Mouse (Mus musculus): Measurements from ENCODE around the gene Jagn1. TPM values are rescaled to one million over a fixed set of nuclear protein-coding genes. Genes with fewer than 3 reads are reported as not detected.

The Jagn1 gene
- polyA plus RNA-seq (2012; ENCODE audit: insufficient read depth, insufficient read length, missing spikeins): 28.4 and 31.5 TPM in 2 replicates

DNA sequence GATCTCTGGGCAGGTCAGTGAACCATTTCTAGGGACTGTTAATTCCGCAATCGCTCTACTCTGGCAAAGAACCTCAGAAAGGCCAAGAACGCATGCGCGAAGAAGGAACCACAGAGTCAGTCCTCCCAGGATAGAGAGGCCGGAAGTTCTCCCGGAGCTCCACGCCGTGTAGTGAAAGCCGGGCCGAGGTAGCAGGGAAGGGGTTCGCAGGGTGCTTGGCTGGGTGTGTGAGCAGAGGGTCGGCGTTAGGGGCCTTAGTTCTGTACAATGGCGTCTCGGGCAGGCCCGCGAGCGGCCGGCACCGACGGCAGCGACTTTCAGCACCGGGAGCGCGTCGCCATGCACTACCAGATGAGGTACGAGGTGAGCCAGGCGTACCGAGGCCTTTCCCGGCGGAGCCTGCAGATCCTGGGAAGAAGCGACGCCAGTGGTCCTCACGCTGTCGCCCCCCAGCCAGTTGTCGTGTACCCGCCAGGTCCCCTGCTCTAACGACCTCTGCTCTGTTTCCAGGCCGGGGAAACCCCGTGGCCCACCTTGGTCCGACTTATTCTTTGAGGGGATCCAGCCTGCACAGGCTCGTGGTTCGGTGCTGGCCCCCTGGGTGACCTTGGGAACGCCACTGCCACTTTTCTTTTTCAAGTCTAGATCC is at the start of gene Jagn1:
Gene Jagn1, plus strand, starts transcription at position 128 of the 649 bp plus-strand sequence.
- peaks cover 10% of the 10 kb centered on the region for H3K4me1 ChIP-seq (ENCODE audit: control insufficient read depth, insufficient read depth, low read length)
- no peak within 1 kb of the TSS for H3K27ac ChIP-seq (ENCODE audit: insufficient read depth, low read depth, low read length)
- 0 out of 2 replicates have a peak, but pooled peaks have one; percentile 55 for TF ChIP-seq POLR2A (IDR thresholded peaks at IDR 0.05; ENCODE audit: borderline replicate concordance, low read depth, low read length)
- no peak for TF ChIP-seq CTCF (IDR thresholded peaks at IDR 0.05; ENCODE audit: low read depth, low read length)
- H3K4me3 ChIP-seq (ENCODE audit: insufficient read depth, low read length): peak within 1 kb of the TSS; percentile 63

DNA sequence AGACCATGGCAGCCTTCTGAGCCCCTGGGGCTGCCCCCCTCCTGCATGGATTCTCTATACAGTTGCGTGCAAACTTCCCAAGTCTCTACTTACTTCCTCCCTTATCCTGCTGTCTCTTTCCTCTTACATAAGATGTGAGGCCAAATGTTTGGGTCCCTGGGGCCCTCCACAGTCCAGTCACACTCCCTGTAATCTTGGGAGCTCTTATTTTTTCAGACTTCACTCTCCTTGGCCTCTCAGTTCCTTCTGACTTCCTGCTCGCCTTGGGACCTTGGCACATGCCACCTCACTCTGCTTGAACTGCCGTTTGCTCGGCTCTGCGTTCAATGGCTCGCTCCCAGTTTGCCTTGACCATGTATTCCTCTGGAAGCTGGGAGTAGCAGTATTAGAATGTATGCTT is 48.4 kb upstream of the Jagn1 start:
- H3K4me1 ChIP-seq (ENCODE audit: control insufficient read depth, insufficient read depth, low read length): no peaks in the 10 kb centered on the region
- H3K4me3 ChIP-seq (ENCODE audit: insufficient read depth, low read length): no peak overlapping the region
- H3K27ac ChIP-seq (ENCODE audit: insufficient read depth, low read depth, low read length): no peak overlapping the region
- no peak for TF ChIP-seq POLR2A (IDR thresholded peaks at IDR 0.05; ENCODE audit: borderline replicate concordance, low read depth, low read length)
- TF ChIP-seq CTCF (IDR thresholded peaks at IDR 0.05; ENCODE audit: low read depth, low read length): no peak

DNA sequence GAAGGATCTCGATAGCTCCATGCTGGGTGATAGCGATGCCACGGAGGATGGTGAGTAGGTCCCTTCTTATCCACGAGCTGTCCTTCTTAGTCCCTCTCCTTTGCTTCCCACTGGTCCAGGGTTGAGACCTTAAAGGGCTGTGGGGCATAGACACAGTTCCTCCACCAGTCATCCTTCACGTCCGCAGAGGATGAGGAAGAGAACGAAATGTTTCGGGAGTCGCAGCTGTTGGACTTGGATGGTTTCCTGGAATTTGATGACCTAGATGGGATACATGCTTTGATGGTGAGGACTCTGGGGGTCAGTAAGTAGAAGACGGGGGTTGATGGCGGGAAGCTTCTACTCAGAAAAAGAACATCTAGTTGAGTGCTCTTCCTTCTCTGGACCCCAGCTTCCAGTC is 47.6 kb upstream of the Jagn1 start:
- Histone ChIP-seq H3K4me3 (ENCODE audit: insufficient read depth, low read length) (no peak overlapping the region), H3K27ac (ENCODE audit: insufficient read depth, low read depth, low read length) (no peak overlapping the region), H3K4me1 (ENCODE audit: control insufficient read depth, insufficient read depth, low read length) (no peaks in the 10 kb centered on the region)
- TF ChIP-seq CTCF (IDR thresholded peaks at IDR 0.05; ENCODE audit: low read depth, low read length) (no peak), POLR2A (IDR thresholded peaks at IDR 0.05; ENCODE audit: borderline replicate concordance, low read depth, low read length) (no peak)

DNA sequence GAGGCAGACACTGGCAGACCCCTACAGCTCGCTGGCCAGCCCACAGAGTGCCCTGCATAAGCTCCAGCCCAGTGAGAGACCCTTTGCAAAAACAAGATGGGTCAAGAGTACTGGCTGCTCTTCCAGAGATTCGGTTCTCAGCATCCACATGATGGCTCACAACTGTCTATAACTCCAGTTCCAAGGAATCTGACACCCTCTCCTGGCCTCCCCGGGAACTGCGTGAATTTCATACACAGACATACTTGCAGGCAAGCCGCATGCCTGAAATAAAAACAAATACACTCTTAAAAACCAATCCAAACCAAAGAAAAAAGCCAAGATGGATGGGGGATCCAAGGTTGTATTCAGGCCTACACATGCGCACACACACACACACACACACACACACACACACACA is 46.9 kb upstream of the Jagn1 start:
- TF ChIP-seq POLR2A (IDR thresholded peaks at IDR 0.05; ENCODE audit: borderline replicate concordance, low read depth, low read length) (no peak), CTCF (IDR thresholded peaks at IDR 0.05; ENCODE audit: low read depth, low read length) (no peak)
- Histone ChIP-seq H3K4me1 (ENCODE audit: control insufficient read depth, insufficient read depth, low read length) (no peaks in the 10 kb centered on the region), H3K4me3 (ENCODE audit: insufficient read depth, low read length) (no peak overlapping the region), H3K27ac (ENCODE audit: insufficient read depth, low read depth, low read length) (no peak overlapping the region)

DNA sequence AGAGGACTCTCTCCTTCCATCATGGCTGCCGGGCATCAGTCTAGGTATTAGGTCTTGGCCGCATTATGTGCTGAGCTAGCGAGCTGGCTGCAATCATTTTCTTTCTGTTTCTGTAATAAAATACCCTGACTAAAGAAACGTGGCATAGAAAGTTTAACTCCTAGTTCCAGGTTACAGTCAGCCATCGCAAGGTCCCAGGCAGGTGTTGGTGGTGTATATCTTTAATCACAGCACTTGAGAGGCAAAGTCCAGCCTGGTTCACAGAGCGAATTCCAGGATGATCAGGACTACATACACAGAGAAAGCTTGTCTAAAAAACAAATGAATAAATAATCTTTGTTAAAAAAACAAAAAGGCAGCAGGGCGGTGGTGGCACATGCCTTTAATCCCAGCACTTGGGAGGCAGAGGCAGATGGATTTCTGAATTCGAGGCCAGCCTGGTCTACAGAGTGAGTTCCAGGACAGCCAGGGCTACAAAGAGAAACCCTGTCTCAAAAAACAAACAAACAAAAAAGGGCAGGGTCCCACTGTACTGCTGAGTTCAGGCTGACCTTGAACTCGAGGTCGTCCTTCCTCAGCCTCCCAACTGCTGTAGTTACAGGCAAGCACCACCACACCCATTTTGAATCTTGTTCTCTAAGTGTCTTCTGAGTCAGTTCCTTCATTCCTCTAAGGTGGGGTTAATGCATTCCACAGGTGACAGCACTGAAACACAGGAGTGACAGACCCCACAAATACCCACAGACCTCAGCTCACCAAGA is 45.9 kb upstream of the Jagn1 start:
- H3K4me3 ChIP-seq (ENCODE audit: insufficient read depth, low read length): no peak overlapping the region
- H3K27ac ChIP-seq (ENCODE audit: insufficient read depth, low read depth, low read length): no peak overlapping the region
- TF ChIP-seq POLR2A (IDR thresholded peaks at IDR 0.05; ENCODE audit: borderline replicate concordance, low read depth, low read length) (no peak), CTCF (IDR thresholded peaks at IDR 0.05; ENCODE audit: low read depth, low read length) (no peak)
- H3K4me1 ChIP-seq (ENCODE audit: control insufficient read depth, insufficient read depth, low read length): peaks cover 5% of the 10 kb centered on the region

DNA sequence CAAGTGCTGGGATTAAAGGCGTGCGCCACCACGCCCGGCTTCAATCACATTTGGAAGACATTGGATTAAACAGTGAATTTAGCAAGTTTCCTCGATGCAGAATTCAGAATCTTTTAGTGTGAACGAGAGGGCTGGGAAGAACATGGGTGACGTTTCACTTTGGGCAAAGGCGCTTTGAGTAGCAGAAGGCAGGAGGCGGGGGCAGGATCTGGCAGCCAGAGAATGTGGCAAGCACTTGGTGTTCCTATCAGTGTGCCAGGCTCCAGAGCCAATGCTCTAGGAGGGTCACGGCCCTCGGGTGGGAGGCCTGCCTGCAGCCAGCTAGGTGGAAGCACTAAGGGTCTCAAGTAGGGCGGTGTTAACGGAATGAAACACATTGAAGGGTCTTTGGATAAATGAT is 40.3 kb upstream of the Jagn1 start:
- no peak overlapping the region for H3K27ac ChIP-seq (ENCODE audit: insufficient read depth, low read depth, low read length)
- TF ChIP-seq POLR2A (IDR thresholded peaks at IDR 0.05; ENCODE audit: borderline replicate concordance, low read depth, low read length) (no peak), CTCF (IDR thresholded peaks at IDR 0.05; ENCODE audit: low read depth, low read length) (no peak)
- no peak overlapping the region for H3K4me3 ChIP-seq (ENCODE audit: insufficient read depth, low read length)
- peaks cover 5% of the 10 kb centered on the region for H3K4me1 ChIP-seq (ENCODE audit: control insufficient read depth, insufficient read depth, low read length)

DNA sequence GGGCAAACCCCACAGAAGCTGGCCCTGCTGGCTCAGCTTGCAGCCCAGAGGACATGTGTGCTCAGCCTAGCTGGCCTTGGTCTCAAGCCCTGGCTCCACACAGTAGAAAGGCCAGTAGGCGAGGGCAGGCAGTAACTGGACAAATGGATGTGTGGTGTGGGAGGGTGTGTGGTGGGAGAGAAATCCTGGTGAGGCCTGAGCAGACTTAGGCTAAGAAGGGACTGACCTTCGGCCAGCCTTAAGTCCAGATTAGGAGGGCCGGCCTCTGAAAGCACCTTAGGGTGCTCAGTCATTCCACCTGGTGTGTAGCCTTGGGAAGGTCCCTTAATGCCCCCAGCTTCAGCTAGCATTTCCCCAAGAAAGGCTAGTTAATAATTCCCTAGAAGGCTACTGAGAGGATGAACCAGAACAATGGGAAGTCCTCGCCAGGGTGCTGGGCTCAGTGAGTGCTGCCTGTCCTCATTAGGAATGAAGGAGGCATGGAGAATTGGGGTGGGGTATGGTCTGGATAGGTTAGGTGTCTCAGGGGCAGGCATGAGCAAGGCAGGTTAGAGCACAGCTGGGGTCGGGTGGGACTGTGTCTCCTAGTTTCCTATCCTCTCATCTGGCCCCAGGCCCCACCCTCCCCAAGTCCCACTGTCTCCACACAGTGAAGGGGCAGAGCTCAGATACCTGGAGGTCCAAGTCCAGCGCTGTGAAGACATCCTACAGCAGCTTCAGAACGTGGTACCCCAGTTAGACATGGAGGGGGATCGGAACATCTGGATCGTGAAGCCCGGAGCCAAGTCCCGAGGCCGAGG is 37.5 kb upstream of the Jagn1 start:
- no peak for TF ChIP-seq POLR2A (IDR thresholded peaks at IDR 0.05; ENCODE audit: borderline replicate concordance, low read depth, low read length)
- TF ChIP-seq CTCF (IDR thresholded peaks at IDR 0.05; ENCODE audit: low read depth, low read length): no peak
- peaks cover 5% of the 10 kb centered on the region for H3K4me1 ChIP-seq (ENCODE audit: control insufficient read depth, insufficient read depth, low read length)
- no peak overlapping the region for H3K4me3 ChIP-seq (ENCODE audit: insufficient read depth, low read length)
- no peak overlapping the region for H3K27ac ChIP-seq (ENCODE audit: insufficient read depth, low read depth, low read length)

DNA sequence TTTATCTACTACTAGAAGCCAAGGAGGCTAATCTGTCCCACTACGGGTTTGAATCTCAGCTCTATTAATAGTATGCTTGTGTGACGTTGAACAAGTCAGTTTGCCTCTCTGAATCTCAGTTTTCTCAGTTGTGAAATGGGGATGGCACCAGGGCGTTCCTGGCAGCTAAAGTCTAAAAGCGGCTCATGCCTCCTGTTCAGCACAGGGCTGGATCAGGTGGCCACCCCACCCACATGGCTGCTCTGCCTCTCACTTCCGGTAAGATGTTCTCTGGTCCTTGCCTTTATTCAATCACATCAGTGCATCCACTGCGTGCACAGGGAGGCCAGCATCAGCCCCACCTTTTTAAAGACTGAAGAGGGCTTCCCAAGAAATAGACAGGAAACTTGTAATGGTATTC is 36.9 kb upstream of the Jagn1 start:
- Histone ChIP-seq H3K4me1 (ENCODE audit: control insufficient read depth, insufficient read depth, low read length) (peaks cover 5% of the 10 kb centered on the region), H3K27ac (ENCODE audit: insufficient read depth, low read depth, low read length) (no peak overlapping the region), H3K4me3 (ENCODE audit: insufficient read depth, low read length) (no peak overlapping the region)
- no peak for TF ChIP-seq CTCF (IDR thresholded peaks at IDR 0.05; ENCODE audit: low read depth, low read length)
- no peak for TF ChIP-seq POLR2A (IDR thresholded peaks at IDR 0.05; ENCODE audit: borderline replicate concordance, low read depth, low read length)

DNA sequence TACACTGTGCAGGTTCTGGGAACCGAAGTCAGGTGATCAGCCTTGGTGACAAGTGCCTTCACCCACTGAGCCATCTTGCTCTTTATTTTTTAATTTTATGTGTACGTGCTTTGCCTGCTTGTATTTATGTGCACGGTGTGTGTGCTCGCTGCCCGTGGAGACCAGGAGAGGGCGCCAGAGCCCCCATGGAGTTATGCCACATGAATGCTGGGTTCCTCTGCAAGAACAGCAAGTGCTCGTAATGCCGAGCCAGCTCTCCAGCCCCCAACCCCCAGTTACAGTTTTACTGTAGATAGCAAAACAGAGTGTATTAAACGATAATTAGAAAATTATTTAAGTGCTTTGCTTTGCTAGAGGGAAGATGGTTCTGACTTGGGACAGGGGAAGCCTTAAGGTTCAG is 35.7 kb upstream of the Jagn1 start:
- Histone ChIP-seq H3K4me1 (ENCODE audit: control insufficient read depth, insufficient read depth, low read length) (no peaks in the 10 kb centered on the region), H3K4me3 (ENCODE audit: insufficient read depth, low read length) (no peak overlapping the region), H3K27ac (ENCODE audit: insufficient read depth, low read depth, low read length) (no peak overlapping the region)
- TF ChIP-seq POLR2A (IDR thresholded peaks at IDR 0.05; ENCODE audit: borderline replicate concordance, low read depth, low read length) (no peak), CTCF (IDR thresholded peaks at IDR 0.05; ENCODE audit: low read depth, low read length) (0 out of 2 replicates have a peak, but pooled peaks have one; percentile 31)

Data from bone marrow macrophage, adult 2 months (primary cell).